Mouse (Mus musculus) brain, embryonic 14.5 days (tissue): Measurements from ENCODE around the gene Dram1. TPM values are rescaled to one million over a fixed set of nuclear protein-coding genes. Genes with fewer than 3 reads are reported as not detected.

Source experiments
- DNase-seq: peaks from one replicate; pipeline ENCODE4 v3.0.0-alpha.2; 2011; ENCODE audit warnings: low read depth
- CTCF ChIP-seq: fragments of 200-500 bp; IDR thresholded peaks from 2 replicates; pipeline ENCODE4 v1.5.1; 2012; ENCODE audit warnings: inconsistent platforms, mild to moderate bottlenecking, moderate library complexity, borderline replicate concordance; ENCODE audit not compliant: insufficient read depth, insufficient read length; ENCODE audit errors: extremely low read depth
- POLR2A ChIP-seq: fragments of 200-500 bp; IDR thresholded peaks from 2 replicates; pipeline ENCODE4 v1.6.1; 2012; ENCODE audit warnings: mild to moderate bottlenecking, inconsistent platforms, borderline replicate concordance; ENCODE audit not compliant: poor library complexity, insufficient read depth, insufficient read length, severe bottlenecking; ENCODE audit errors: extremely low read depth
- polyA plus RNA-seq: library from polyadenylated mRNA; depleted of rRNA; stranded (reverse); fragments of >200 nt; gene quantifications from 2 replicates; pipeline ENCODE4 v1.2.3, GENCODE M21; 2012; rRNA removed

Gene Dram1
- polyA plus RNA-seq = 0.45 and 0.57 TPM in 2 replicates

GRCm38 (mm10) chr10:88379013-88379885, at the start of gene Dram1, which contains the start of gene Gnptab:
Gene Dram1 (minus strand): TSS chr10:88379080.
Gene Gnptab (plus strand): TSS chr10:88379132.
- TF ChIP-seq POLR2A = peak; percentile 76; the same call in 1 of the 2 replicates
- peak; percentile 95 for TF ChIP-seq CTCF
- peak; percentile 88 for DNase-seq

DNA sequence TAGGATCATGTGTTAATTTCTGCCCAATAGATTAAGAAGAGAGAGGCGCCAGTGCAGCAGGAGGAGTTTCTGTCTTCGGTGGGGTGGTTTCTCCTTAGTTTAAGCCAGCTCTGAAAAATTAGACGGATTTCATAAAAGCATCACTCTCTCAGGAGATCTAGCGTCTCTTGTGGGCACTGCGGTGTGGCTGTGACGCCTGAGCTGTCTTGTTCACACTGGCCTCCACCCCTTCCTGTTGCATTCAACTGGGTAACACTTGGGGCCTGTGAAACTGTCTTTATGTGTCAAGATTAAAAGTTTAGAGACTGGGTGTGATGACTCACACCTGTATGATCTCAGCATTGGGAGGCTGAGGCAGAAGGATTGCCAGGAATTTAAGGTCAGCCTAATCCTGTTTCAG, 49.1 kb upstream of the Dram1 start:
- DNase-seq = no peak
- TF ChIP-seq POLR2A (no peak), CTCF (no peak)

DNA sequence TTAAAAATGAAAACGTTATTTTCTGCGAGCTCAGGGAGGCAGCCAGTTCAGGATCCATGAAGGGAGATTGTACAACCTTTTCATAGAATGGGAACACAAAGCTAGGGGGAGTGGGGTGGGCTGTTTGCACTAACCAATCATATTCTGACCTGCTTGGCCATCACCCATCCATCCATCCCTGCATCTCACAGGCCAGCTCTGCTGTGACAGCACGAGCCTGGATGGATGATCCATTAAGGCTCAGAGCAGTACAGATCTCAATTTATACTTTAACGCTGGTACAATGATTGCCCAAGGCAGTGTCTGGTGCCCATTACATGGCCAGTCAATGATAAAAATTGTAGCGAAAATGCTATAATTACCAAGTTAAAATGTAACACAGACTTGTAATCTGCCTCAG, 48.0 kb upstream of the Dram1 start:
- no peak for DNase-seq
- TF ChIP-seq POLR2A (no peak), CTCF (no peak)

DNA sequence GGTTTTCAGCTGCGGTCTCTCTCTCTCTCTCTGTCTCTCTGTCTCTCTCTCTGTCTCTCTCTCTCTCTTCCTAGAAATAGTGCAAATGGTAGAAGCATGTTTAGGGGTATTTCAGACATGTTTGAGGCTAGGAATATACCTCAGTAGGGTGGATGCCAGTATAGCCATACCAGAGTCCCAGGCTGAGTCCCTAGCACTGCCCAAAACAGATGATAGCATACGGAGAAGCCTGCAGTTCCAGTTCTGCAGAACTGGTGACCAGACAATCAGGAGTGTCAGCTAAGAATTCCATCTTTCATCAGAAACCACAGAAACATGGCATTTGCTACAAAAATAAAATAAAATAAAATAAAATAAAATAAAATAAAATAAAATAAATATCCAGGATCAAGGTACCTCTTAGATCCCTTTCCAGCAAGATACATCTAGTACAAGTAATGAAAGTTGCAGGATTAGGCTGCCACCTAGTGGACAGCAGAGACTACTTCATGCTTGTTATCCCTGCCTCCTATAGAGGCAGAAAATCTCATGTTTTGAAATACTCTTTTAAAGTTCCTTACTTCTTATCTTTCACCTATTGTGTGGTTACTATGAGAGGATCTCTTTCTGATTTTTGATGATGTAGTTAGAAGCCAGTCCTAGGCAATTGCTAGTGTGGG, 47.4 kb upstream of the Dram1 start:
- TF ChIP-seq POLR2A (no peak), CTCF (peak; percentile 75; the same call in 1 of the 2 replicates)
- DNase-seq = peak; percentile 92

- TF ChIP-seq POLR2A = no peak
- TF ChIP-seq CTCF = no peak
- DNase-seq = no peak
Observed at GRCm38 (mm10) chr10:88420655-88421435, 42.0 kb upstream of the Dram1 start.

GRCm38 (mm10) chr10:88420141-88420541, 41.3 kb upstream of the Dram1 start:
- no peak for TF ChIP-seq POLR2A
- no peak for TF ChIP-seq CTCF
- no peak for DNase-seq

DNA sequence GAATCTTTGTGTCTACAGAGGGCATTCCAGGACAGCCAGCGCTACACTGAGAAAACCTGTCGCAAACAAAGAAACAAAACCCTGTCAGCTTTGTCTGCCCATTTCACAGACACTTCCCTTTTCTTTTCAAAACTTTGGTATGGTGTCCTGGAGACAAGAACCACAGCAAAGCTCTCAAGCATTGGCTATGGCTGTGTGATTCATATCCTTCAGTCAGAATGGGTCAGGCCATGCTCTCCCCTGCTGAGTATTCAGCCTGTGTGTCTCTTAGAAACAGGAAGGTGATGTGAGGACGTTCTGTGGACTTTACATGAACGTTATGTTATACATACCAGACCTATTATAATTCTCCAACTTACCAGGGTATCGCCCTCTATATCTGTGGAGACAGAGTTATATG, 38.8 kb upstream of the Dram1 start:
- TF ChIP-seq CTCF (no peak), POLR2A (no peak)
- no peak for DNase-seq

DNA sequence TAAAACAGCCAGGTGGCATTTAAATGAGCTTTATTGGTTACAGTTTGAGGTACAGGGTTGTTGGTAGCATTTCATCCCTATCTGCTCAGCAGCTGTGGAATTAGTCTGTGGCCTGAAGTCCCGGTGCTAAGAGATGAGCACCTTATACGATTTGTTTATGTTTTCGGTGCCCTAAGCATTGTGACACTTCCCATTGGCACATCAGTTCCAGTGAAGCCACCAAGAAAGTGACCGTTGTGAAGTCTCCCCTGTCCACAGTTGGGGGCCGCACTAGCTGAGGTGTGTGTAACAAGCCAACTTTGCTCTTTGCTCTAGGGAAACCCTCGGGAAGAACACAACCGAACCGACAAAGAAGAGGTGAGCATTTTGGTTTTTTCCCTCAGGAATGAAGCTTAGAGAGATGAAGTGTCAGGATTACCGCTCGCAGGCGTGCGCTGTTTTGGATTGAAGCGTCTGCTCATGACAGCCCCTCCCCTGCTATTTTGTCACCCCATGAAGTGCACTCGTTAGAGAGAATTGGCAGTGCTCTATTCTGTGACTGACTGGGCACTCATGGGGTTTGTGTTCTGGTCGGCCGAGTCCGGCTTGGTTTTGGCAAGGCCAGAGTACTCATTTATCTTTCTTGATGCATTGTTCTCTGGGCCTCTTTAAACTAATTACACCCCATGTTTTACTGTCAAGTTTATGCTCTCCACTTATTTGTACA, 33.6 kb upstream of the Dram1 start:
- DNase-seq = peak; percentile 70
- TF ChIP-seq POLR2A (no peak), CTCF (no peak)

GRCm38 (mm10) chr10:88409751-88410150, 30.9 kb upstream of the Dram1 start:
- TF ChIP-seq CTCF = no peak
- TF ChIP-seq POLR2A = no peak

DNA sequence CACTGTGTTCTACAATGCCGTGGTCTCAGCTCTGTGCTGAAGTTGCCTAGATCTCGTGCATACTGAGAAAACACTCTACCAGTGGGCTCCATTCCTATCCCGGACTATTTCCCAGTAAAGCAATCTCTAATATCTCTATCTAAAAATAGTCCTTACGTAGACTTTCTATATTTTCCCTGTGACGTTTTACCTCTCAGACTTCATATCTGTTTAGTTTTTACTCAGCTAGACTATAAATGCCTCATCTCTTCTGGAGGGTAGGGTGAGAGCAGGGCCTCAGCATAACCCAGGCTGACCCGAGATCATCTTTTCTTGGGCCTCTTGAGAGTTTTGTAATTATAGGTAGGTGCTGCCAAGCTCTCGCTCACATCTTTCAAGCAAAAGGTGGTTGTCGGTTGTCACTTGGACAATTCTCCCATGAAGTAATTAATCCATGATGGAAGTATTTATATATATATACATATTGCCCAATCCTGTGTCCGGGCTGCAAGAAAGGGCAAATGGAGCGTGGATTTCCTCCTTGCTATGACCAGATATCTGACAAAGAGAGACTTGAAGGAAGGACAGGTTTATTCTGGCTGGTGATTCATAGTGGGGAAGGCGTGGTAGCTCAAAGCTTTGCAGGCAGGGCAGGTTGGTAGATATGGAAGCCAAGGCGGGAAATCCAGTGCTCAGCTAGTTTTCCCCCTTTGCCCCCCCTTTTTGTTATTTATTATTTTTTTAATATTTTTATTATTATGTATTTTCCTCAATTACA, 29.2 kb upstream of the Dram1 start:
- no peak for TF ChIP-seq POLR2A
- TF ChIP-seq CTCF = no peak
- no peak for DNase-seq

More at GRCm38 (mm10) chr10:88409751-88410150, 30.9 kb upstream of the Dram1 start:
- no peak for DNase-seq
